Mouse (Mus musculus): ENCODE results near the gene Slc25a44. TPM values are rescaled to one million over a fixed set of nuclear protein-coding genes. Genes with fewer than 3 reads are reported as not detected.
"Not testable (repeated sequence)": the region's sequence is repeated elsewhere in the genome, so short reads cannot be mapped to it uniquely, and the experiment has no call there.

Gene Slc25a44
- polyA plus RNA-seq, 2 experiments = 19.1 to 21.2 TPM

DNA sequence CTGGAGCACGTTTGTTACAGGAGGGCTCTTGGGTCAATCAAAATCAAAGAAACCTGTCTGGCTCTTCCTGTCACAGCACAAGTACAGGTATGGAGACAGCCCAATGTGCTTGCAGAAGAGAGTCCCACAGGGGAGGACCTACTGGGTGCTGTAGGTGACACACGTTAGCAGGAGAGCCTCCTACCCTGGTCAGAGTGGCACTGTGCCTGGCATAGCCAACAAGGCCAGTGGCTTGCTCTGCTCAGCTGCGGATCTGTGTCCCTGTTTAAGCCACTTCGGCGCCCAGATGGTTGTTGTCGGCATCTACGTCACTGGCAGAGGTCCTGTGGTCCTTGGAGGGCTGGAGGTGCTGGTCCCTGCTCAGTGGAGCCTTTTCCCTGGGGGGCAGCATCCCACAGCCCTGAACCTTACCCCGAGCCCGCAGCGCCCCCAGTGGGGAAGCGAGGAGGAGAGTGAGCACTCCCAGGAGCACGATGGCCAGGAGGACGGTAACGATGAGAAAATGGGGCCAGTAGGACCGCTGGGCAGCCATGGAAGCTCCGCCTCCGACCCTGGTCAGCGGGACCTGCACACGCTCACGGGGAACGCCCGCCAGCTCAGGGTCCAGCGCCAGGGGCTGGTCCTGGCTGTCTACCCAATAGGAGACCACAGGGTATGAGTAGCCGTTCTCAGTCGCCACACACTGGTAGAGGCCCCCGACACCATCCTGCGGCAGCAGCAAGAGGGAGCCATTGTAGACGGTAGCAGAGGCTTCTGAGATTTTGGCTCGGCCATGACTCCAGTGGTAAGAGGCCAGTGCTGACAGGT lies 11.7 kb upstream of the Slc25a44 start:
- ATAC-seq (ENCODE audit: low FRiP score, low read depth) (peak; percentile 78), DNase-seq (ENCODE audit: low spot score) (peak; percentile 29)
- Histone ChIP-seq H3K36me3 (ENCODE audit: control insufficient read depth, insufficient read depth, low read length) (no peaks in the 10 kb centered on the region; the same call in 1 of the 2 replicates), H3K4me1 (ENCODE audit: control insufficient read depth, insufficient read depth, low read length) (peaks cover 9% of the 10 kb centered on the region), H3K27ac (replicated peaks; ENCODE audit: low read depth, low read length) (no peak overlapping the region), H3K9ac (ENCODE audit: low read depth, low read length, severe bottlenecking) (peak overlapping the region; percentile 51), H3K27me3 (ENCODE audit: control insufficient read depth, insufficient read depth, low read length) (no peaks in the 10 kb centered on the region), H3K9me3 (ENCODE audit: control insufficient read depth, low read length) (no peaks in the 10 kb centered on the region), H3K4me3 (replicated peaks; ENCODE audit: low read length) (peak overlapping the region; percentile 26), H3K4me2 (replicated peaks; ENCODE audit: low read depth, low read length, severe bottlenecking) (peak overlapping the region; percentile 47)
- no peak for TF ChIP-seq POLR2A (IDR thresholded peaks at IDR 0.05; ENCODE audit: borderline replicate concordance, extremely low read depth, insufficient read depth, insufficient read length)
- WGBS = 15% methylated on average over 29 of the region's 29 CpGs

DNA sequence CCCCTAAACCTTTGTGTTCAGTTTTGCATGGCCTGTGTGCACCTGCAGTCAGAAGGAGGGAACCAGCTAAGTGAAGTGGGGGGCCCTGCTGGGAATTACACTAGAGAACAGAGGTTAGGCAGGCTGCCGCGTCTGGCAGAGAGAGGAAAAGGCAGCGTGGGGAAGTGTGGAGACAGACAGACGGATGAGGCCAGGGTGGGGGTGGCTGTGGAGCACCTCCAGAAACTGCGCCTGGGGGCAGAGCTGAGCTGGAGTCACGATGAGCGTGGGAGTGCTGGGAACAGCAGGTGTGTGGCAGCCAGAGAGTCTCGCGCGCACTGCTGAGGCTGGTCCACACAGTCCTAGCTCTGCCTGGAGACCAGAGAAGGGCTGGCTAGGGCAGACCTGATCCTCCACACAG lies 10.6 kb upstream of the Slc25a44 start:
- no peak for TF ChIP-seq POLR2A (IDR thresholded peaks at IDR 0.05; ENCODE audit: borderline replicate concordance, extremely low read depth, insufficient read depth, insufficient read length)
- peaks cover 4% of the 10 kb centered on the region for H3K4me1 ChIP-seq (ENCODE audit: control insufficient read depth, insufficient read depth, low read length)
- WGBS = 56% methylated on average over 10 of the region's 10 CpGs
- no peaks in the 10 kb centered on the region for H3K27me3 ChIP-seq (ENCODE audit: control insufficient read depth, insufficient read depth, low read length)
- H3K36me3 ChIP-seq (ENCODE audit: control insufficient read depth, insufficient read depth, low read length) = no peaks in the 10 kb centered on the region; the same call in 1 of the 2 replicates
- no peak overlapping the region for H3K4me2 ChIP-seq (replicated peaks; ENCODE audit: low read depth, low read length, severe bottlenecking)
- no peak for DNase-seq (ENCODE audit: low spot score)
- no peak overlapping the region for H3K4me3 ChIP-seq (replicated peaks; ENCODE audit: low read length)
- no peaks in the 10 kb centered on the region for H3K9me3 ChIP-seq (ENCODE audit: control insufficient read depth, low read length)
- no peak overlapping the region for H3K9ac ChIP-seq (ENCODE audit: low read depth, low read length, severe bottlenecking)
- H3K27ac ChIP-seq (replicated peaks; ENCODE audit: low read depth, low read length) = no peak overlapping the region
- ATAC-seq (ENCODE audit: low FRiP score, low read depth) = no peak

GRCm38 (mm10) chr3:88428639-88429038 lies 3.7 kb upstream of the Slc25a44 start:
- not testable (repeated sequence) for DNase-seq (ENCODE audit: low spot score); H3K9me3 ChIP-seq (ENCODE audit: control insufficient read depth, low read length); H3K27me3 ChIP-seq (ENCODE audit: control insufficient read depth, insufficient read depth, low read length); H3K9ac ChIP-seq (ENCODE audit: low read depth, low read length, severe bottlenecking); H3K4me3 ChIP-seq (replicated peaks; ENCODE audit: low read length); H3K4me2 ChIP-seq (replicated peaks; ENCODE audit: low read depth, low read length, severe bottlenecking); H3K27ac ChIP-seq (replicated peaks; ENCODE audit: low read depth, low read length); ATAC-seq (ENCODE audit: low FRiP score, low read depth); H3K36me3 ChIP-seq (ENCODE audit: control insufficient read depth, insufficient read depth, low read length); H3K4me1 ChIP-seq (ENCODE audit: control insufficient read depth, insufficient read depth, low read length)
- WGBS = 75% methylated on average over 8 of the region's 8 CpGs

DNA sequence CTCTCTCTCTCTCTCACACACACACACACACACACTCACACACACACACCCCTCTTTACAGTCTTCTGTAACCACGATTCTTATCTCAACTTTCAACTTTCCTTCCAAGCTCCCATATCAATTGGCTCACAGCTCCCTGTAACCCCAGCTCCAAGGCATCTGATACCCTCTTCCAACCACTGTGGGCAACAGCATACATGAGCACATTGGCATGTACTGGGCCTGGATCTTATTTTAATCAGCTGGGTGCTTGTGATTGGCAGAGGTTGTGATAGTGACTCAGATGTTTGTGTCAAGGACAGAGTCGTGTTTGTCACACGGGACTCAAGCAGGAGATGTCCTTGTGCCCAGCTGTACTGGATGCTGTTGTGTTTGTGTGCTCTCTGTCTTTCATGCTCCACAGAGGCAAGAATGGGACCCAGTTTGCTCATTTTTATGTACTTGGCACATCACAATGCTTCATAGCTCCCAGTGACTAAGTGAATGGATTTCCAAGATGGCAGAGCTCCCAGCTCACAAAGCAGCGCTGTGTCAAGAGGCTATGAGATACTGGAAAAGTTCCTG lies 2.5 kb upstream of the Slc25a44 start:
- Histone ChIP-seq H3K36me3 (ENCODE audit: control insufficient read depth, insufficient read depth, low read length) (no peaks in the 10 kb centered on the region), H3K9ac (ENCODE audit: low read depth, low read length, severe bottlenecking) (no peak overlapping the region), H3K4me3 (replicated peaks; ENCODE audit: low read length) (no peak overlapping the region), H3K4me1 (ENCODE audit: control insufficient read depth, insufficient read depth, low read length) (peaks cover 10% of the 10 kb centered on the region), H3K27ac (replicated peaks; ENCODE audit: low read depth, low read length) (no peak overlapping the region), H3K4me2 (replicated peaks; ENCODE audit: low read depth, low read length, severe bottlenecking) (no peak overlapping the region), H3K9me3 (ENCODE audit: control insufficient read depth, low read length) (no peaks in the 10 kb centered on the region), H3K27me3 (ENCODE audit: control insufficient read depth, insufficient read depth, low read length) (no peaks in the 10 kb centered on the region)
- ATAC-seq (ENCODE audit: low FRiP score, low read depth) = no peak
- WGBS = 85% methylated on average over 4 of the region's 4 CpGs
- TF ChIP-seq POLR2A (IDR thresholded peaks at IDR 0.05; ENCODE audit: borderline replicate concordance, extremely low read depth, insufficient read depth, insufficient read length) = no peak
- no peak for DNase-seq (ENCODE audit: low spot score)

GRCm38 (mm10) chr3:88425708-88426420 lies 925 bp upstream of the Slc25a44 start:
- ATAC-seq (ENCODE audit: low FRiP score, low read depth) (no peak), DNase-seq (ENCODE audit: low spot score) (no peak)
- no peak for TF ChIP-seq POLR2A (IDR thresholded peaks at IDR 0.05; ENCODE audit: borderline replicate concordance, extremely low read depth, insufficient read depth, insufficient read length)
- peaks cover 10% of the 10 kb centered on the region for H3K4me1 ChIP-seq (ENCODE audit: control insufficient read depth, insufficient read depth, low read length)
- no peak overlapping the region for H3K27ac ChIP-seq (replicated peaks; ENCODE audit: low read depth, low read length)
- H3K9ac ChIP-seq (ENCODE audit: low read depth, low read length, severe bottlenecking) = no peak overlapping the region
- H3K27me3 ChIP-seq (ENCODE audit: control insufficient read depth, insufficient read depth, low read length) = no peaks in the 10 kb centered on the region
- WGBS = 81% methylated on average over 10 of the region's 10 CpGs
- no peak overlapping the region; the same call in 1 of the 2 replicates for H3K4me3 ChIP-seq (replicated peaks; ENCODE audit: low read length)
- H3K36me3 ChIP-seq (ENCODE audit: control insufficient read depth, insufficient read depth, low read length) = 0 out of 2 replicates have a peak, but pooled peaks cover 4% of the 10 kb centered on the region
- no peak overlapping the region; the same call in 1 of the 2 replicates for H3K4me2 ChIP-seq (replicated peaks; ENCODE audit: low read depth, low read length, severe bottlenecking)
- H3K9me3 ChIP-seq (ENCODE audit: control insufficient read depth, low read length) = no peaks in the 10 kb centered on the region

All from limb, embryonic 14.5 days (tissue).